Mouse (Mus musculus) cerebellum, postnatal 4 days (tissue): Measurements from ENCODE around the gene Mrc1.
"Not testable (repeated sequence)": the region's sequence is repeated elsewhere in the genome, so short reads cannot be mapped to it uniquely, and the experiment has no call there.

ENCODE experiments used
- DNase-seq, 2 experiments: peaks; one replicate each; pipeline ENCODE4 v3.0.0; 2022; ENCODE audit warnings: low spot score in 2 of 2, mixed read lengths in 1 of 2

Mrc1 gene

GRCm38 (mm10) chr2:14229149-14229548 lies at the start of gene Mrc1:
Gene Mrc1, plus strand, starts transcription at chr2:14229392.
- DNase-seq = no peak

GRCm38 (mm10) chr2:14184375-14184774 lies 44.8 kb upstream of the Mrc1 start:
- no peak for DNase-seq

- DNase-seq = no peak
Observed at GRCm38 (mm10) chr2:14190684-14191083, 38.5 kb upstream of the Mrc1 start.

GRCm38 (mm10) chr2:14191601-14192000 lies 37.6 kb upstream of the Mrc1 start:
- no peak for DNase-seq

- DNase-seq = no peak
Observed at GRCm38 (mm10) chr2:14192046-14192445, 37.1 kb upstream of the Mrc1 start.

DNA sequence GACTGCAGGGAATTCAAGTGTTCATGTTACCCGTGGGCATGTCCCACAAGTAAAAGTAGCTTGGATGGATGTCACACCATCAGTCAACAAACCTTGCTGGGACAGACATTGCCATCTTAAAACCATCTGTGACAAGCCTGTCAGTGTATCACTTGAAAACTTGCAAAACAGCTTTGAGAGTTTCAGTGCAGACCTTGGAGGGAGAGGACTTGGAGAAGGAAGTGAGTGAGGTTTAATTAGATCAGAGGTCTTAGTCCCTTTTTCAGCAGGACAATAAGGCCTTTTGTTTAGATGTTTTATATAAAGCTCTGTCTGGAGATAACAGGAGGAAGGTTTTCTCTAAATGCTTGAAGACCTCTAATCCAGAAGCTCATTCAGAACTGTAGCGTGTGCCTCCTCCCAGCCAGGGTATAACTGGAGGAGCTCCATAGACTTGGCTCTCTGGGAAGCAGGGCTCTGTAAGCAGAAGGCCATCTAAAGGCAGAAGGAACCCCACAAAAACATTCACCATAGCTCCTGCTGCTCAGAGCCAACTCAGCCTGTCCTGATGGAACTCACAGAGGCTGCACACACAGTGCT lies 30.8 kb upstream of the Mrc1 start:
- DNase-seq = not testable (repeated sequence)

DNA sequence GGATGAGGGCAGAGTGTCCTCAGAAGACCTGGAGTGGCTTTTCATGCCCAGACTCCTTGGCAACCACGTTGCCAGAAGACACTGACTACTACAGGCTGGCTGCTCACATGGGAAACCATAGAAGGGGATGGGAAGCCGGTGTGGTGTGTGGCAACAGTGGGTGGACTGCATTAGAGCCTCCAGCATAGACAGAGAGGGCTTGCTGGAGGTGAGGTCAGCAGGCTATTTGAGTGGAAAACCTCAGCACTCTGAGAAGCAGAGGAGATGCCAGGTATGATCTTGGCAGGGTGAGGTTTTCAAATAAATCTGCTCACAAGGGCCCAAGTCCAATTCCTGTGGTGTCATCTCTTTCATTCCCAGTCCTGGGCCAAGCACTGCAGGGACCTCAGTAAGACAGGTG lies 29.6 kb upstream of the Mrc1 start:
- DNase-seq = no peak

DNA sequence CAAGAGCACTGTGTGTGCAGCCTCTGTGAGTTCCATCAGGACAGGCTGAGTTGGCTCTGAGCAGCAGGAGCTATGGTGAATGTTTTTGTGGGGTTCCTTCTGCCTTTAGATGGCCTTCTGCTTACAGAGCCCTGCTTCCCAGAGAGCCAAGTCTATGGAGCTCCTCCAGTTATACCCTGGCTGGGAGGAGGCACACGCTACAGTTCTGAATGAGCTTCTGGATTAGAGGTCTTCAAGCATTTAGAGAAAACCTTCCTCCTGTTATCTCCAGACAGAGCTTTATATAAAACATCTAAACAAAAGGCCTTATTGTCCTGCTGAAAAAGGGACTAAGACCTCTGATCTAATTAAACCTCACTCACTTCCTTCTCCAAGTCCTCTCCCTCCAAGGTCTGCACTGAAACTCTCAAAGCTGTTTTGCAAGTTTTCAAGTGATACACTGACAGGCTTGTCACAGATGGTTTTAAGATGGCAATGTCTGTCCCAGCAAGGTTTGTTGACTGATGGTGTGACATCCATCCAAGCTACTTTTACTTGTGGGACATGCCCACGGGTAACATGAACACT lies 28.2 kb upstream of the Mrc1 start:
- DNase-seq = not testable (repeated sequence)

DNA sequence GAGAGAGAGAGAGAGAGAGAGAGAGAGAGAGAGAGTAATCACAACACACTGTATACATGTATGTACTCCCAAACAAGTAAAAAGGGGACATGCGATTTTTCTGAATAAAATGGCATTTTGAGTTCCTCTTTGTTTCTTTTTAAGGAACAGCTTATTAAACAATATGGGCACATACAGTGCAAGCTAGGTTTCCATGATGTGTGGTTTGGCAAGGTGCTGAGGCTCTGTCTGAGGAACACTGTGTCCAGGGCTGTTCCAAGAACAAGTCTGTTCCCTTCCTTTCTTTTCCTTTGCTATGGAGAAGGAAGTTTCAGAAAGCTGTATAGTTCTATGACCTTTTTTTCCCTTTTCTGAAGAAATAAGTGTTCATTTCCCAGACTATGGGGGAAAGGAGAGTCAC lies 24.9 kb upstream of the Mrc1 start:
- DNase-seq = no peak

DNA sequence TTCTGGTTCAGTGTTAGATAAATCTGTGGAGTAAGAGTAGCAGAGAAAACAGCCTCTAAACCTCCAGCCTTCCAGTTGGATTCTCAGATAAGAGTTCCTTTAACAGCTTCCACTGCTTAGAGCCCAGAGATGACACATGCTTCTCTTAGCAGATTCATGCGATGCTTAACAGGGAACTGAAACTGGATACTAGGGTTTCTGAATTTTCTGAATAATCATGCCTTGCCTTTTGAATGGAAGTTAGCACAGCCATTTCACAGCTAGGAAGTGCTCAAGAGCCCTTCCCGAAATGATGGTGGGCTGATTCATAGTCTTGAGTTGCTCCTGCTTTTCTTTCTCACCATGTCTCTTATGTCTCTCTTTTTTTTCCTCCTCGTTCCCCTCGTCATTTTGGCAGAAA lies 22.4 kb upstream of the Mrc1 start:
- no peak for DNase-seq

DNA sequence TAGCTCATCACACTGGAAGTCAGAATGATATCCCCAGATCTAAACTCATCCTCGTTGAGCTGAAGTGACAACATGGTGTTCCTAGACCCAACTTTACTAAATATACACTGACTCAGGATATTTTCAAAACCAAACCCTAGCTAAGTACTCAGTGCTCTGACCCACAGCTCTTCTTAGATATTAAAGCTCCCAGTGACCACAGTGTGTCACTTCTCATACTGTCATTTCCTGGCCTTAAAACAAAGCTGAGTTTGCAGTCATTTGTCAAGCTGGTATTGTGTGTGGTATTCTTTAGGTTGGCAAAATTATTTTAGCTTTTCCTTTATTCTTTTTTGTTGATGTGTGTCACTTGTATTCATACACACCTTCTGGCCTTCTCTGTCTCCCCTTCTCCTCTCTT lies 18.5 kb upstream of the Mrc1 start:
- DNase-seq = no peak

DNA sequence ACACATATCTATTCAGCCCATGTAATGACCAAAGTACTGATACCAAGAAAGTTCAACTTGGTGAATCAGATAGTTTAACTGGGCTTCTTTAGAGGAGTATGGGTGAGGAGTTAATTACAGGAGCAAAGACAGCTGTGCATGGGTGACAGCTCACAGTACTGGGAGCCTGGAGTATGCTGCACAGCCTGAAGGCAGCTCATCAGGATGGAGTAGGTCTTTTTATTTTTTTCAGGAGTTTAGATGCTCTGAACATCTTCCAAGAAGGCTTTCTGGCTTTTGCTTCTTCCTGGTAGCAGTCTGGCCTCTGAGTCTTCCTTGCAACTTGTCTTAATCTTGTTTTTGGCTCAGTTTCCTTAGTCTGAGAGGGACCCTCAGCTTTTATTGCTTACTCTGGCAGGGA lies 17.6 kb upstream of the Mrc1 start:
- no peak for DNase-seq

DNA sequence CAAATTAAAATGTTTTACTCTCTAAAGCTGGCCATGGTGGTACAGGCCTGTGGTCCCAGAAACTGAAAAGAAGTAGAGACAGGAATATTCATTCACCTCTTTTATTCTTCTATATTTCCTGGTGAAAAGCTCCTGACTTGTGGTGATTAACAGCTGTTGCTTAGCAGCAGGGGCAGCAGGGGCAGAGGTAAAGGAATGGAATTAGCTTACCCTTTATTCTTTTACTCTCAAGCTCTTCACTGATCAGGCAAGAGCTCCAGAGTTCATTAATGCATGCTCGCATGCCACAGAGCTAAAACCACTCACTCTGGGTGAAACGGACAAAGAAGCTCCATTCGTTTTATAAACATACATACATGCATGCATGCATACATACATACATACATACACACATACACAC lies 14.4 kb upstream of the Mrc1 start:
- no peak for DNase-seq

GRCm38 (mm10) chr2:14216653-14217052 lies 12.5 kb upstream of the Mrc1 start:
- DNase-seq = no peak

- DNase-seq = no peak
Observed at GRCm38 (mm10) chr2:14218126-14218525, 11.1 kb upstream of the Mrc1 start.

GRCm38 (mm10) chr2:14224387-14224786 lies 4.8 kb upstream of the Mrc1 start:
- no peak for DNase-seq

DNA sequence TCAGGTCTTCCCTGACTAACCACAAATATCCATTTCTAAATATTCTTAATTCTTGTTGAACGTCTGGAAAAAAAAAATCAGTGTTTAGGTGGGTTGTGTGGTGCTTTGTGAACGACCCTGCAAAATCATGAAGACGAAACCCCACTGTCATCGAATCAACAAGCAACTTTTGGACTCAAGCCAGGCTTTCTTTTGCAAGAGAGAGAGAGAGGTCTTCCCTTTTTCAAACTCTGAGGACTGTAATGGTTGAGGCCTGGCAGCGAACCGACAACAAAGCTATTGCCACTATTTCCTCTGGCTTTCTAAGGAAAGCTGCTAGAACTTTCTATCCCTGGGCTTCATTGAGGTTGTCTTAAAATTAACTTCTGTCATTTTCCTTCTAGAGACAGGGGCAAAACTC lies 697 bp upstream of the Mrc1 start:
- DNase-seq = no peak

- DNase-seq = no peak
Observed at GRCm38 (mm10) chr2:14229979-14230378, 787 bp downstream of the Mrc1 start.

GRCm38 (mm10) chr2:14232897-14233296 lies 3.7 kb downstream of the Mrc1 start:
- no peak for DNase-seq

GRCm38 (mm10) chr2:14233983-14234382 lies 4.8 kb downstream of the Mrc1 start:
- DNase-seq = no peak

DNA sequence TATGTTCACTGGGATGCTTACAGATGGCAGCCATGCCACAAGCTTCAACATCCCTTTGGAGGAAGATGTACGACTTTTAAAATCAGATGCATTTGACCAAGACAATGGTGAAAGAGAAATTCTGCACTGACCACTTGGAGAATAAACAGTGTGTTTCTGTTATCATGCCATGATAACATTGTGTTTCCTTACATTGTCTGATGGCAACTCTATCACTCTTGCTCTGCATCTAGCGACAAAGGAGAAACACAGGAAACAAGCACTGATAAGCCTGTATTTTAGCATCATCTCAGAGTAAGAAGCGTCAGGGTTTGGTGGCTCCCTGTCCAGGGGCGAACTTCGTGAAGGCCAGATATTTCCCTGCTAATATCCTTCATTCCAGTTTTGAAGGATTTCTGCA lies 6.1 kb downstream of the Mrc1 start:
- no peak for DNase-seq

GRCm38 (mm10) chr2:14236920-14237319 lies 7.7 kb downstream of the Mrc1 start:
- no peak for DNase-seq

DNA sequence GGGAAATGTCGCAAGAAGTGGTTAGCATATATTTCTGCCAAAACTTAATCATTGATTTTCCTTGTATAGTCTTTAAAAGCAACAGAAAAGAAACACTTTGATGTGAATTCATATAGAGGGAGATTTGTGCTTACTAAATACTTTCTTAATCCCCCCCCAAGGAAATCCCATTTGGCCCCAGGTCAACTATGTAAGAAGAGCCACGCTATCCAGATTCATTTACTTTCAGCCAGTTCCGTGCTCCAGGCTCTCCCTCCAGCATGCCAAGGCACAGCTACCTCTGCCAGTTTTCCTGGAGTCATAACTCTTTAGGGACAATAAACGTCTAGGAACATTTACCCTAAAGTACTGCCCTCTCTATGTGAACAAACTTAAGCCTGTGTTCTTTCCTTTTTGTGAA lies 8.5 kb downstream of the Mrc1 start:
- DNase-seq = no peak

- DNase-seq = no peak
Observed at GRCm38 (mm10) chr2:14239151-14239550, 10.0 kb downstream of the Mrc1 start.
